Mouse (Mus musculus) urinary bladder, postnatal 36 days (tissue): Measurements from ENCODE around the gene Rasgef1c.
A peak's percentile ranks its signal among the peaks of the same experiment; 100 is the strongest.

Source experiments
- DNase-seq, 2 experiments: peaks; one replicate each; pipeline ENCODE4 v3.0.0; 2022; ENCODE audit warnings: low spot score in 2 of 2, mixed read lengths in 1 of 2

Gene Rasgef1c

GRCm38 (mm10) chr11:49923539-49923938 lies 21.9 kb downstream of the Rasgef1c start:
- no peak for DNase-seq

GRCm38 (mm10) chr11:49926183-49926582 lies 24.5 kb downstream of the Rasgef1c start:
- DNase-seq: no peak

GRCm38 (mm10) chr11:49927169-49927568 lies 25.5 kb downstream of the Rasgef1c start:
- DNase-seq: no peak

- DNase-seq: no peak
Observed at GRCm38 (mm10) chr11:49927670-49928069, 26.0 kb downstream of the Rasgef1c start.

GRCm38 (mm10) chr11:49931037-49931625 lies 29.5 kb downstream of the Rasgef1c start:
- DNase-seq: no peak

GRCm38 (mm10) chr11:49931853-49932252 lies 30.2 kb downstream of the Rasgef1c start:
- no peak for DNase-seq

- no peak for DNase-seq
Observed at GRCm38 (mm10) chr11:49933811-49934210, 32.2 kb downstream of the Rasgef1c start.

GRCm38 (mm10) chr11:49934322-49934721 lies 32.7 kb downstream of the Rasgef1c start:
- DNase-seq: no peak

GRCm38 (mm10) chr11:49936458-49936857 lies 34.8 kb downstream of the Rasgef1c start:
- DNase-seq: no peak

GRCm38 (mm10) chr11:49937779-49938178 lies 36.1 kb downstream of the Rasgef1c start:
- DNase-seq: no peak

- no peak for DNase-seq
Observed at GRCm38 (mm10) chr11:49938258-49939164, 36.9 kb downstream of the Rasgef1c start.

- DNase-seq: no peak
Observed at GRCm38 (mm10) chr11:49942841-49943240, 41.2 kb downstream of the Rasgef1c start.

GRCm38 (mm10) chr11:49943901-49944300 lies 42.3 kb downstream of the Rasgef1c start:
- DNase-seq: no peak

GRCm38 (mm10) chr11:49945726-49946125 lies 44.1 kb downstream of the Rasgef1c start:
- DNase-seq: no peak

- DNase-seq: no peak
Observed at GRCm38 (mm10) chr11:49949839-49950238, 48.2 kb downstream of the Rasgef1c start.

GRCm38 (mm10) chr11:49953616-49954015 lies 52.0 kb downstream of the Rasgef1c start:
- DNase-seq: no peak

- peak; percentile 44 to 59 for DNase-seq
Observed at GRCm38 (mm10) chr11:49955577-49956261, 54.1 kb downstream of the Rasgef1c start.

- no peak for DNase-seq
Observed at GRCm38 (mm10) chr11:49958017-49958416, 56.4 kb downstream of the Rasgef1c start.

- peak; percentile 30 to 38 for DNase-seq
Observed at GRCm38 (mm10) chr11:49961098-49961740, 59.6 kb downstream of the Rasgef1c start.

GRCm38 (mm10) chr11:49965320-49965719 lies 63.7 kb downstream of the Rasgef1c start:
- no peak for DNase-seq

- no peak for DNase-seq
Observed at GRCm38 (mm10) chr11:49969692-49970091, 68.1 kb downstream of the Rasgef1c start.
